Mouse (Mus musculus): ENCODE measurements around the gene Nbeal1.

DNA sequence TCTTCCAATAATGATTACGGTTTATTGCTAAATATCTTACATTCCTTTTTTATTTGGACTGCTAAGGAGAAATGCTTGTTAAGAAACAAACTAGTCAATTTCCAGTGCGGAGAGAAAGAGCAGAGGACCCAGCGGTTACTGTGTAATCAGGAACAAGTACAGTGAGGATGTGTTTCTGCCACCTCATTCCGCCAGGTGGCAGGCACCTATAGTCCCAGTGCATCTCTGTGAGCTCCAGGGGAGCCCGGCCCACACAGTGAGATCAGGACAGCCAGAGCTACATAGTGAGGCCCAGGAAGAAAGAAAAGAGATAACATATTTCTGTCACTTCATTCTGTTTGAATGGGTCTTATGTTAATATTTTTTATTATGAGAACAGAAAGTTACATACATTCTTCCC, 27.7 kb upstream of the Nbeal1 start:
- peak; percentile 43 for TF ChIP-seq CTCF (IDR thresholded peaks at IDR 0.05; ENCODE audit: low read depth, low read length)
- no peak for TF ChIP-seq POLR2A (IDR thresholded peaks at IDR 0.05; ENCODE audit: insufficient read depth, low read length)
- no peak for TF ChIP-seq EP300 (IDR thresholded peaks at IDR 0.05; ENCODE audit: insufficient read depth, low read depth, low read length)

Data from ES-Bruce4 (cell line).